Mouse (Mus musculus) left cerebral cortex, postnatal 4 days (tissue): ENCODE results near the gene Ccnl2. TPM values are rescaled to one million over a fixed set of nuclear protein-coding genes. Genes with fewer than 3 reads are reported as not detected.
A peak's percentile ranks its signal among the peaks of the same experiment; 100 is the strongest.

Experiments
- DNase-seq: peaks from one replicate; pipeline ENCODE4 v3.0.0-alpha.2; 2022
- intact Hi-C: fragments of 180-260 bp; cut with DNase I; formaldehyde crosslinking; loops from one replicate; pipeline ENCODE4 v1.15.1; 2025
- total RNA-seq, 2 experiments: library from RNA; stranded (reverse); gene quantifications; 2 replicates each; pipeline ENCODE4 v1.2.3; 2021

Ccnl2 gene
- total RNA-seq: 10 to 100 TPM; 84.1 to 85.0 TPM

- intact Hi-C loops: no loop called here
- DNase-seq: peak; percentile 96
These were observed at the start of gene Ccnl2 for GRCm38 (mm10) chr4:155811929-155812664. Gene Ccnl2 (plus strand): TSS chr4:155812489.

GRCm38 (mm10) chr4:155769496-155769879 is 42.8 kb upstream of the Ccnl2 start:
- DNase-seq: no peak
- intact Hi-C loops: no loop called here

GRCm38 (mm10) chr4:155769880-155770512 is 42.3 kb upstream of the Ccnl2 start:
- DNase-seq: peak; percentile 92
- intact Hi-C loops: no loop called here

- intact Hi-C loops: no loop called here
- DNase-seq: no peak
These were observed 41.7 kb upstream of the Ccnl2 start for GRCm38 (mm10) chr4:155770626-155771025.

GRCm38 (mm10) chr4:155771706-155772105 is 40.6 kb upstream of the Ccnl2 start:
- no peak for DNase-seq
- intact Hi-C loops: no loop called here

- DNase-seq: no peak
- intact Hi-C loops: no loop called here
These were observed 39.5 kb upstream of the Ccnl2 start for GRCm38 (mm10) chr4:155772786-155773185.

GRCm38 (mm10) chr4:155773335-155774078 is 38.8 kb upstream of the Ccnl2 start:
- intact Hi-C loops: no loop called here
- no peak for DNase-seq

GRCm38 (mm10) chr4:155774280-155774754 is 38.0 kb upstream of the Ccnl2 start, which contains the start of gene Vwa1:
Gene Vwa1 (minus strand): TSS chr4:155774698.
- intact Hi-C loops: no loop called here

GRCm38 (mm10) chr4:155774971-155775740 is 37.1 kb upstream of the Ccnl2 start:
- DNase-seq: peak; percentile 63
- intact Hi-C loops: no loop called here

More at GRCm38 (mm10) chr4:155774280-155774754, 38.0 kb upstream of the Ccnl2 start, which contains the start of gene Vwa1:
- peak; percentile 77 for DNase-seq

GRCm38 (mm10) chr4:155775855-155776254 is 36.4 kb upstream of the Ccnl2 start:
- peak; percentile 35 for DNase-seq

GRCm38 (mm10) chr4:155776704-155777335 is 35.5 kb upstream of the Ccnl2 start:
- intact Hi-C loops: no loop called here

More at GRCm38 (mm10) chr4:155775855-155776254, 36.4 kb upstream of the Ccnl2 start:
- intact Hi-C loops: no loop called here

GRCm38 (mm10) chr4:155777816-155778215 is 34.5 kb upstream of the Ccnl2 start:
- DNase-seq: no peak
- intact Hi-C loops: no loop called here

More at GRCm38 (mm10) chr4:155776704-155777335, 35.5 kb upstream of the Ccnl2 start:
- no peak for DNase-seq

GRCm38 (mm10) chr4:155779498-155779897 is 32.8 kb upstream of the Ccnl2 start:
- no peak for DNase-seq
- intact Hi-C loops: no loop called here

GRCm38 (mm10) chr4:155780895-155781294 is 31.4 kb upstream of the Ccnl2 start:
- DNase-seq: peak; percentile 52
- intact Hi-C loops: no loop called here

- no peak for DNase-seq
- intact Hi-C loops: no loop called here
These were observed 28.7 kb upstream of the Ccnl2 start for GRCm38 (mm10) chr4:155783486-155784080.

GRCm38 (mm10) chr4:155784081-155784701 is 28.1 kb upstream of the Ccnl2 start:
- peak; percentile 87 for DNase-seq
- intact Hi-C loops: no loop called here

- no peak for DNase-seq
- intact Hi-C loops: no loop called here
These were observed 27.0 kb upstream of the Ccnl2 start for GRCm38 (mm10) chr4:155785246-155785645.

- intact Hi-C loops: no loop called here
These were observed 26.5 kb upstream of the Ccnl2 start, which contains the start of gene Tmem88b for GRCm38 (mm10) chr4:155785819-155786218. Gene Tmem88b (minus strand): TSS chr4:155785874.

GRCm38 (mm10) chr4:155788300-155788699 is 24.0 kb upstream of the Ccnl2 start:
- no peak for DNase-seq
- intact Hi-C loops: no loop called here

More at GRCm38 (mm10) chr4:155785819-155786218, 26.5 kb upstream of the Ccnl2 start, which contains the start of gene Tmem88b:
- no peak for DNase-seq
